Mouse (Mus musculus) C2C12 (cell line): Measurements from ENCODE around the gene Ankrd65.

ENCODE experiments used
- CEBPB ChIP-seq: IDR thresholded peaks from one replicate; pipeline ENCODE4 v1.6.1; 2011; ENCODE audit warnings: low read depth, mild to moderate bottlenecking, control low read depth, moderate library complexity
- CTCF ChIP-seq: IDR thresholded peaks from one replicate; pipeline ENCODE4 v1.5.1; 2011; ENCODE audit not compliant: control insufficient read depth, insufficient read depth, insufficient read length
- FOSL1 ChIP-seq: IDR thresholded peaks from one replicate; pipeline ENCODE4 v1.8.0; 2011; ENCODE audit warnings: mild to moderate bottlenecking, low read length; ENCODE audit not compliant: poor library complexity, insufficient read depth, severe bottlenecking
- MAX ChIP-seq: IDR thresholded peaks from one replicate; pipeline ENCODE4 v1.6.1; 2011; ENCODE audit warnings: mild to moderate bottlenecking, control low read depth
- MYOD1 ChIP-seq: IDR thresholded peaks from one replicate; pipeline ENCODE4 v1.6.1; 2011; ENCODE audit warnings: low read depth; ENCODE audit not compliant: control insufficient read depth, insufficient read length
- MYOG ChIP-seq: IDR thresholded peaks from one replicate; pipeline ENCODE4 v1.6.1; 2011; ENCODE audit not compliant: control insufficient read depth, insufficient read length; ENCODE audit errors: extremely low read depth
- USF1 ChIP-seq: IDR thresholded peaks from one replicate; pipeline ENCODE4 v1.6.1; 2011; ENCODE audit warnings: low read depth, mild to moderate bottlenecking, control low read depth, moderate library complexity

DNA sequence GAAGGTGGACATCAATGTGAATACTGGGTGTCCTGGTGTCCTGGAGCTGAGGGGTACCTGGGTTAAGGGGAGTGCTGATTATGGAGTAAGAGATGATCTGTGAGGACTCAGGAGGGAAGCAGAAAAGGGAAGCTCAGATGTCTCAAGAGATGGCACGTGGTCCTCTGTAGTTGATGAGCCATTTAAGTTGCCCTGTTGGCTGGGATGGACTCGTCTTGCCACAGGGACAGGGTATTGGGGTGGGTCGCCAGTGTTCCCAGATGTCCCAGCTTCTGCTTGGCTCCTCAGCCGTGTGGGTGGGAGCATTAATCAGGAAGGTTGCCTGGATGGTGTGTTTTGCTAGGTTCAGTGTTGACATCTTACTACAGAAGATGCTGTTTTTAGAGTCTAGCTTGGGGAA, 43.0 kb downstream of the Ankrd65 start:
- TF ChIP-seq CTCF (no peak), USF1 (no peak), MYOG (no peak), MAX (no peak), MYOD1 (no peak), CEBPB (no peak), FOSL1 (no peak)
